Mouse (Mus musculus) cerebellum, adult 2 months (tissue): ENCODE data around the gene Gm3336.

Source experiments
- CTCF ChIP-seq: fragments of 200-500 bp; IDR thresholded peaks from 2 replicates; pipeline ENCODE4 v1.5.1; 2011; ENCODE audit warnings: low read depth, mild to moderate bottlenecking, control low read depth, low read length, moderate library complexity, borderline replicate concordance; ENCODE audit not compliant: insufficient read depth
- POLR2A ChIP-seq: fragments of 200-500 bp; IDR thresholded peaks from 2 replicates; pipeline ENCODE4 v1.6.1; 2011; ENCODE audit warnings: low read length, control low read depth, borderline replicate concordance; ENCODE audit not compliant: insufficient read depth

GRCm38 (mm10) chr8:70748246-70749096 lies 30.1 kb downstream of the Gm3336 start:
- no peak for TF ChIP-seq CTCF
- no peak for TF ChIP-seq POLR2A
